Mouse (Mus musculus): ENCODE measurements around the gene Uspl1.

Gene Uspl1

GRCm38 (mm10) chr5:149209328-149209727, 25.2 kb downstream of the Uspl1 start:
- no peak for DNase-seq (ENCODE audit: low read depth, low spot score)

- DNase-seq (ENCODE audit: low read depth, low spot score) = no peak
Measured at GRCm38 (mm10) chr5:149211041-149211440, 26.9 kb downstream of the Uspl1 start.

- no peak for DNase-seq (ENCODE audit: low read depth, low spot score)
Measured at GRCm38 (mm10) chr5:149212806-149213205, 28.7 kb downstream of the Uspl1 start.

GRCm38 (mm10) chr5:149215540-149215939, 31.4 kb downstream of the Uspl1 start:
- DNase-seq (ENCODE audit: low read depth, low spot score) = no peak

GRCm38 (mm10) chr5:149217524-149218357, 33.6 kb downstream of the Uspl1 start:
- DNase-seq (ENCODE audit: low read depth, low spot score) = no peak

- DNase-seq (ENCODE audit: low read depth, low spot score) = no peak
Measured at GRCm38 (mm10) chr5:149219493-149219892, 35.3 kb downstream of the Uspl1 start.

- DNase-seq (ENCODE audit: low read depth, low spot score) = no peak
Measured at GRCm38 (mm10) chr5:149221355-149221754, 37.2 kb downstream of the Uspl1 start.

- no peak for DNase-seq (ENCODE audit: low read depth, low spot score)
Measured at GRCm38 (mm10) chr5:149224666-149225065, 40.5 kb downstream of the Uspl1 start.

GRCm38 (mm10) chr5:149228700-149229618, 44.8 kb downstream of the Uspl1 start:
- DNase-seq (ENCODE audit: low read depth, low spot score) = peak; percentile 99

GRCm38 (mm10) chr5:149229619-149230339, 45.6 kb downstream of the Uspl1 start:
- peak; percentile 34 for DNase-seq (ENCODE audit: low read depth, low spot score)

- no peak for DNase-seq (ENCODE audit: low read depth, low spot score)
Measured at GRCm38 (mm10) chr5:149235002-149235401, 50.9 kb downstream of the Uspl1 start.

- DNase-seq (ENCODE audit: low read depth, low spot score) = no peak
Measured at GRCm38 (mm10) chr5:149237221-149237950, 53.2 kb downstream of the Uspl1 start.

- DNase-seq (ENCODE audit: low read depth, low spot score) = no peak
Measured at GRCm38 (mm10) chr5:149242467-149242866, 58.3 kb downstream of the Uspl1 start.

- no peak for DNase-seq (ENCODE audit: low read depth, low spot score)
Measured at GRCm38 (mm10) chr5:149243053-149243452, 58.9 kb downstream of the Uspl1 start.

- DNase-seq (ENCODE audit: low read depth, low spot score) = no peak
Measured at GRCm38 (mm10) chr5:149245391-149245964, 61.3 kb downstream of the Uspl1 start.

- peak; percentile 28 for DNase-seq (ENCODE audit: low read depth, low spot score)
Measured at GRCm38 (mm10) chr5:149245965-149246470, 61.9 kb downstream of the Uspl1 start.

- DNase-seq (ENCODE audit: low read depth, low spot score) = no peak
Measured at GRCm38 (mm10) chr5:149247047-149247904, 63.1 kb downstream of the Uspl1 start.

- DNase-seq (ENCODE audit: low read depth, low spot score) = no peak
Measured at GRCm38 (mm10) chr5:149252303-149252702, 68.2 kb downstream of the Uspl1 start.

GRCm38 (mm10) chr5:149253491-149253890, 69.3 kb downstream of the Uspl1 start:
- peak; percentile 64 for DNase-seq (ENCODE audit: low read depth, low spot score)

GRCm38 (mm10) chr5:149255522-149255921, 71.4 kb downstream of the Uspl1 start:
- no peak for DNase-seq (ENCODE audit: low read depth, low spot score)
